Mouse (Mus musculus) spleen, postnatal 4 days (tissue): ENCODE measurements around the gene Lars2.
A peak's percentile ranks its signal among the peaks of the same experiment; 100 is the strongest.
"Not testable (repeated sequence)": the region's sequence is repeated elsewhere in the genome, so short reads cannot be mapped to it uniquely, and the experiment has no call there.

Experiments
- DNase-seq, 2 experiments: peaks; one replicate each; pipeline ENCODE4 v3.0.0; 2022; ENCODE audit warnings: low spot score in 2 of 2

Gene Lars2

GRCm38 (mm10) chr9:123366708-123367385 lies at the start of gene Lars2:
TSS of gene Lars2 (plus strand) at chr9:123366927.
- peak; percentile 94 to 96 for DNase-seq

- no peak for DNase-seq
Measured at GRCm38 (mm10) chr9:123326106-123326505, 40.6 kb upstream of the Lars2 start.

GRCm38 (mm10) chr9:123328336-123328735 lies 38.4 kb upstream of the Lars2 start:
- no peak for DNase-seq

GRCm38 (mm10) chr9:123329831-123330230 lies 36.9 kb upstream of the Lars2 start:
- no peak for DNase-seq

GRCm38 (mm10) chr9:123330271-123330670 lies 36.5 kb upstream of the Lars2 start:
- DNase-seq: not testable (repeated sequence)

- DNase-seq: no peak
Measured at GRCm38 (mm10) chr9:123333479-123333878, 33.2 kb upstream of the Lars2 start.

- no peak for DNase-seq
Measured at GRCm38 (mm10) chr9:123335044-123335670, 31.6 kb upstream of the Lars2 start.

- DNase-seq: no peak
Measured at GRCm38 (mm10) chr9:123339651-123340144, 27.0 kb upstream of the Lars2 start.

GRCm38 (mm10) chr9:123341256-123341655 lies 25.5 kb upstream of the Lars2 start:
- no peak for DNase-seq

- DNase-seq: no peak
Measured at GRCm38 (mm10) chr9:123343069-123343468, 23.7 kb upstream of the Lars2 start.

GRCm38 (mm10) chr9:123349286-123349685 lies 17.4 kb upstream of the Lars2 start:
- DNase-seq: not testable (repeated sequence)

- DNase-seq: no peak
Measured at GRCm38 (mm10) chr9:123359981-123360380, 6.7 kb upstream of the Lars2 start.

GRCm38 (mm10) chr9:123365353-123365752 lies 1.4 kb upstream of the Lars2 start:
- no peak for DNase-seq

- no peak for DNase-seq
Measured at GRCm38 (mm10) chr9:123365942-123366707, 602 bp upstream of the Lars2 start.

- no peak for DNase-seq
Measured at GRCm38 (mm10) chr9:123367636-123368035, 909 bp downstream of the Lars2 start.

GRCm38 (mm10) chr9:123382399-123382798 lies 15.7 kb downstream of the Lars2 start:
- no peak for DNase-seq

- DNase-seq: no peak
Measured at GRCm38 (mm10) chr9:123384696-123385095, 18.0 kb downstream of the Lars2 start.

GRCm38 (mm10) chr9:123385352-123386198 lies 18.8 kb downstream of the Lars2 start:
- no peak for DNase-seq

- peak in 1 of 2 experiments; percentile 54 for DNase-seq
Measured at GRCm38 (mm10) chr9:123386347-123386746, 19.6 kb downstream of the Lars2 start.

GRCm38 (mm10) chr9:123388087-123389007 lies 21.6 kb downstream of the Lars2 start:
- not testable (repeated sequence) for DNase-seq
